Comparison of ENCODE assay signal across 8 mouse cellular contexts in genomic region chr9:120961969-120962700, GRCm38 (mm10). TPM values are rescaled to one million over a fixed set of nuclear protein-coding genes. Genes with fewer than 3 reads are reported as not detected.
A peak's percentile ranks its signal among the peaks of the same experiment; 100 is the strongest.
DNase-seq lines count a peak whose midpoint lies in the region; ATAC-seq and TF ChIP-seq lines count a peak whose summit lies in the region.

No protein-coding gene starts in this region.

- DNase-seq in lung, adult 18-20 months = peak; percentile 49 to 76
- no peak for DNase-seq in lung, adult 2 months
- peak; percentile 74 for DNase-seq in fat pad, adult 2 months (ENCODE audit: extremely low read depth, low read depth, low spot score)
- no peak for DNase-seq in layer of hippocampus, adult 11-12 months (ENCODE audit: low spot score)
- no peak for DNase-seq in right cerebral cortex, postnatal 25 days
- DNase-seq in adrenal gland, adult 18-20 months (ENCODE audit: low spot score in 2 of 2) = no peak

- no peaks in the 10 kb centered on the region for H3K9me3 ChIP-seq in kidney, embryonic 15.5 days (replicated peaks)
- H3K9me3 ChIP-seq in neural tube, embryonic 15.5 days (replicated peaks) = no peaks in the 10 kb centered on the region

- no peaks in the 10 kb centered on the region for H3K27me3 ChIP-seq in kidney, embryonic 15.5 days
- H3K27me3 ChIP-seq in neural tube, embryonic 15.5 days (replicated peaks) = no peaks in the 10 kb centered on the region

- TF ChIP-seq POLR2A in lung, adult 2 months (IDR thresholded peaks at IDR 0.05; ENCODE audit: borderline replicate concordance, extremely low read depth, low read depth, low read length) = no peak

- no peak for ATAC-seq in kidney, embryonic 15.5 days (replicated peaks; ENCODE audit: low FRiP score)
- no peak for ATAC-seq in neural tube, embryonic 15.5 days (ENCODE audit: low FRiP score)

- peaks cover 93% of the 10 kb centered on the region for H3K36me3 ChIP-seq in kidney, embryonic 15.5 days
- H3K36me3 ChIP-seq in neural tube, embryonic 15.5 days = peaks cover 69% of the 10 kb centered on the region

- H3K4me2 ChIP-seq in kidney, embryonic 15.5 days = no peak overlapping the region
- H3K4me2 ChIP-seq in neural tube, embryonic 15.5 days = no peak overlapping the region

- H3K4me1 ChIP-seq in lung, adult 2 months (ENCODE audit: control insufficient read depth, insufficient read depth, low read length) = peaks cover 19% of the 10 kb centered on the region
- peaks cover 41% of the 10 kb centered on the region for H3K4me1 ChIP-seq in kidney, embryonic 15.5 days
- H3K4me1 ChIP-seq in neural tube, embryonic 15.5 days = peaks cover 29% of the 10 kb centered on the region

- no peak overlapping the region for H3K4me3 ChIP-seq in lung, adult 2 months (replicated peaks; ENCODE audit: extremely low read depth, low read depth, low read length)
- no peak overlapping the region for H3K4me3 ChIP-seq in kidney, embryonic 15.5 days (replicated peaks)
- no peak overlapping the region for H3K4me3 ChIP-seq in neural tube, embryonic 15.5 days (replicated peaks)

- WGBS in lung, adult 2 months = 43% methylated on average over 3 of the region's 3 CpGs
- whole genome bisulfite sequencing in kidney, embryonic 15.5 days = 70% methylated on average over 3 of the region's 3 CpGs
- WGBS in neural tube, embryonic 15.5 days = 85% methylated on average over 3 of the region's 3 CpGs

- no peak overlapping the region for H3K9ac ChIP-seq in kidney, embryonic 15.5 days
- no peak overlapping the region for H3K9ac ChIP-seq in neural tube, embryonic 15.5 days (replicated peaks)

- no peak for TF ChIP-seq CTCF in lung, adult 2 months (IDR thresholded peaks at IDR 0.05; ENCODE audit: insufficient read depth, low read length)

- H3K27ac ChIP-seq in kidney, embryonic 15.5 days = peak overlapping the region; percentile 49; the same call in 1 of the 2 replicates
- H3K27ac ChIP-seq in neural tube, embryonic 15.5 days (replicated peaks) = 0 out of 2 replicates have a peak overlapping the region, but pooled peaks have one; percentile 33

RNA-seq across cellular contexts. Expression of gene Ctnnb1, which starts 33.1 kb away (rescaled TPM):
- 149 and 203 TPM in 2 replicates for polyA plus RNA-seq in lung, adult 2 months (2012; rRNA removed)
- 543 and 552 TPM in 2 replicates for polyA plus RNA-seq in kidney, embryonic 15.5 days (2015; fragmentation: Nextera tagmentation; extraction: Ambion mirVana)
- polyA plus RNA-seq in neural tube, embryonic 15.5 days (2015; fragmentation: Nextera tagmentation; extraction: Ambion mirVana) = 288 and 326 TPM in 2 replicates
- 100 to 1,000 TPM; 754 to 848 TPM for total RNA-seq in adrenal gland, adult 18-20 months (2021)

Comparison
In these comparisons a context has a peak if more than half of its experiments do, and no peak if none do; other contexts are left out.
1. DNase-seq: peak in lung, adult 18-20 months (2 of 2) and fat pad, adult 2 months (single experiment); none in lung, adult 2 months (single experiment), layer of hippocampus, adult 11-12 months (single experiment), right cerebral cortex, postnatal 25 days (single experiment) and adrenal gland, adult 18-20 months (0 of 2).